Mouse (Mus musculus): ENCODE data around the gene Ppp2r5d. TPM values are rescaled to one million over a fixed set of nuclear protein-coding genes. Genes with fewer than 3 reads are reported as not detected.

The Ppp2r5d gene
- polyA plus RNA-seq, 1 experiment from 2014 or later, result 107 TPM

- peaks cover 35% of the 10 kb centered on the region for H3K36me3 ChIP-seq
- H3K27ac ChIP-seq, result no peak overlapping the region
- ATAC-seq (ENCODE audit: low FRiP score, low read depth), result no peak
- H3K9me3 ChIP-seq, result no peaks in the 10 kb centered on the region
- no peak overlapping the region for H3K4me2 ChIP-seq (replicated peaks)
- WGBS, result 89% methylated on average over 9 of the region's 9 CpGs
- no peak overlapping the region for H3K9ac ChIP-seq
- H3K27me3 ChIP-seq (replicated peaks), result no peaks in the 10 kb centered on the region
- no peak overlapping the region for H3K4me3 ChIP-seq
- H3K4me1 ChIP-seq, result peaks cover 20% of the 10 kb centered on the region
Measured at GRCm38 (mm10) chr17:46713849-46714248, 8.9 kb upstream of the Ppp2r5d start.

DNA sequence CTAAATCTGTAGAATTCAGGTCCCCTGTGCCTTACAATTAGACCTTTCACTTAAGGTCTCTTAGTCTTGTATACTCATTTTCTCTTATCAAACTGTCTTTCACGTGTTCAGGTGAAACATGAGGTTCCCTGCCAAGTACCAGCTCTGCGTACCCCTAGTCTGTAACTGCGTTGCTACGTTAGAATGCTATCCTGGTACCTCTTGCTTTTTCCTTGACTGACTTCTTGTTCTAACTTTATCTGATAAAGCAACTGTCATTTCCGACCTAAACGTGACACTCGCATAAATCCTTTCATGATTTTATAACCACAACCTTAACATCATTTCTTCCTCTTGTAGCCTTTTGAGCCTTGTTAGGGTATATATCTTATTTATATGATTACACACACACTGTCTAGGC, 7.5 kb upstream of the Ppp2r5d start:
- peaks cover 20% of the 10 kb centered on the region for H3K4me1 ChIP-seq
- no peaks in the 10 kb centered on the region for H3K9me3 ChIP-seq
- peaks cover 35% of the 10 kb centered on the region for H3K36me3 ChIP-seq
- H3K4me2 ChIP-seq (replicated peaks), result peak overlapping the region; percentile 100
- peak overlapping the region; percentile 94 for H3K9ac ChIP-seq
- no peaks in the 10 kb centered on the region for H3K27me3 ChIP-seq (replicated peaks)
- 81% methylated on average over 7 of the region's 7 CpGs for WGBS
- H3K4me3 ChIP-seq, result peak overlapping the region; percentile 100
- no peak overlapping the region for H3K27ac ChIP-seq
- no peak for ATAC-seq (ENCODE audit: low FRiP score, low read depth)

GRCm38 (mm10) chr17:46711612-46712271, 6.8 kb upstream of the Ppp2r5d start:
- peak overlapping the region; percentile 7; the same call in 1 of the 2 replicates for H3K27ac ChIP-seq

GRCm38 (mm10) chr17:46710959-46711597, 6.2 kb upstream of the Ppp2r5d start, which contains the start of gene Pex6:
Gene Pex6, plus strand, starts transcription at chr17:46711463.
- Histone ChIP-seq H3K4me2 (replicated peaks) (peak within 1 kb of the TSS; percentile 100), H3K27me3 (replicated peaks) (no peaks in the 10 kb centered on the region), H3K27ac (peak within 1 kb of the TSS; percentile 7; the same call in 1 of the 2 replicates), H3K9me3 (no peaks in the 10 kb centered on the region), H3K4me1 (peaks cover 20% of the 10 kb centered on the region), H3K4me3 (peak within 1 kb of the TSS; percentile 100), H3K9ac (peak within 1 kb of the TSS; percentile 94), H3K36me3 (peaks cover 26% of the 10 kb centered on the region)
- WGBS, result 9% methylated on average over 36 of the region's 36 CpGs
- peak; percentile 89 for ATAC-seq (ENCODE audit: low FRiP score, low read depth)

More at GRCm38 (mm10) chr17:46711612-46712271, 6.8 kb upstream of the Ppp2r5d start:
- no peaks in the 10 kb centered on the region for H3K9me3 ChIP-seq
- under 1% methylated on average over 76 of the region's 76 CpGs for WGBS
- peak overlapping the region; percentile 94 for H3K9ac ChIP-seq
- H3K4me2 ChIP-seq (replicated peaks), result peak overlapping the region; percentile 100
- ATAC-seq (ENCODE audit: low FRiP score, low read depth), result peak; percentile 62
- peaks cover 32% of the 10 kb centered on the region for H3K36me3 ChIP-seq
- peaks cover 20% of the 10 kb centered on the region for H3K4me1 ChIP-seq
- peak overlapping the region; percentile 100 for H3K4me3 ChIP-seq
- no peaks in the 10 kb centered on the region for H3K27me3 ChIP-seq (replicated peaks)

DNA sequence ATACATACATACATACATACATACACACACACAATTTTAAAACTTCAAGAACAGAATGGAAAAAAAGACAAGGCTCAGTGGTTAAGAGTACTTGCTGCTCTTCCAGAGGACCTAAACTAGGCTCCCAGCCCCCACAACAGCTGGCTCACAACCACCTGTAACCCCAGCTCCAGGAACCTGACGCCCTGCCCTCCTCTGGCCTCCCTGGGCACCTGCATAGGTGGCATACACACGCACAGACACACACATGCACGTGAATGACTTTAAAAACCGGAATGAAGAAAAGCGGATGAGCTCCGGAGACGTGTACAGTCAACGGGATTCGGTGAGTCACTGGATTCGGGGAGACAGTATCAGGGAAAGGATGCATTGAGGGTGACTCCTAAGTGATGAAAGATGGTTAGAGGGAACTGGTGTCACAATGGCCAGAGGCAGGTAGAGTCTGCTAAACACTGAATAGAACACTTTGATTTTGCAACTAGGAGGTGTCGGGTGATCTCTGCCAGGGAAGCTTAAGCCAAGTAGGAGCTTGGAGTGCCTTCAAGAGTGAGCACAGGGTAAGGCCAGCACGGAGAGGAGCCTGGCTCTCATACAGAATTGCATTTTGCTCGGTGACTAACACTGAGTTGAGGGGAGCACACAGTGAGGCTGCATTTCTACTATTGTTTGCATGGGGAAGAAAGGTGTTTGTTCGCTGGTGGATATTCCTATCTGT, 1.6 kb upstream of the Ppp2r5d start:
- no peak overlapping the region for H3K4me2 ChIP-seq (replicated peaks)

GRCm38 (mm10) chr17:46703971-46704886, 682 bp downstream of the Ppp2r5d start:
- peak overlapping the region; percentile 82 for H3K4me2 ChIP-seq (replicated peaks)
- H3K27me3 ChIP-seq (replicated peaks), result no peaks in the 10 kb centered on the region
- peaks cover 35% of the 10 kb centered on the region for H3K4me1 ChIP-seq
- H3K9ac ChIP-seq, result peak overlapping the region; percentile 93
- ATAC-seq (ENCODE audit: low FRiP score, low read depth), result peak; percentile 77
- peak overlapping the region; percentile 92 for H3K4me3 ChIP-seq
- no peaks in the 10 kb centered on the region for H3K9me3 ChIP-seq
- WGBS, result 6% methylated on average over 39 of the region's 41 CpGs
- H3K36me3 ChIP-seq, result peaks cover 4% of the 10 kb centered on the region; the same call in 1 of the 2 replicates
- peak overlapping the region; percentile 67 for H3K27ac ChIP-seq

More for the DNA sequence above, 1.6 kb upstream of the Ppp2r5d start:
- Histone ChIP-seq H3K27me3 (replicated peaks) (no peaks in the 10 kb centered on the region), H3K4me1 (peaks cover 38% of the 10 kb centered on the region), H3K27ac (no peak overlapping the region), H3K36me3 (no peaks in the 10 kb centered on the region), H3K9ac (no peak overlapping the region), H3K4me3 (no peak overlapping the region), H3K9me3 (no peaks in the 10 kb centered on the region)
- ATAC-seq (ENCODE audit: low FRiP score, low read depth), result no peak
- WGBS, result 95% methylated on average over 14 of the region's 14 CpGs

- 88% methylated on average over 5 of the region's 5 CpGs for WGBS
- Histone ChIP-seq H3K36me3 (peaks cover 20% of the 10 kb centered on the region; the same call in 1 of the 2 replicates), H3K9me3 (no peaks in the 10 kb centered on the region), H3K4me2 (replicated peaks) (peak overlapping the region; percentile 82), H3K27me3 (replicated peaks) (no peaks in the 10 kb centered on the region), H3K4me1 (peaks cover 35% of the 10 kb centered on the region), H3K4me3 (no peak overlapping the region), H3K27ac (no peak overlapping the region), H3K9ac (peak overlapping the region; percentile 93; the same call in 1 of the 2 replicates)
- ATAC-seq (ENCODE audit: low FRiP score, low read depth), result no peak
Measured at GRCm38 (mm10) chr17:46702506-46702905, 2.4 kb downstream of the Ppp2r5d start.

DNA sequence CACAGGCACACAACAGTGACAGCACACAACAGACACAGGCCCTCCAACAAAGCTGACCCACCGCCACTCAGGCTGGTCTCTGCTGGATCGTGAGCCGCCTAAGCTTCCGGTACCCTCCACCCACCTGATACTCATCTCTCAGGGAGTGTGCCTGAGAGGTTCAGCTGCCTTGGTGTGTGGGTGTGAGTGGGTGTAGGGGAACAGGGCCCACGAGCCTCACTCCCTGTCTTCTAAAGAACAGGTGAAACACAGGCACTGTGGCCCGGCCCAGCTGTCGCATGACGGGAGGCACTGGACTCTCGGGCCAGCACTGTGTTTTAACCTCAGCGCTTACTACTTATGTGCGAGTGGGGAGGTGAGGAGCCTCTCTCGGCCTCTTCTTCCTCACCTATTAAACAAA, 2.8 kb downstream of the Ppp2r5d start:
- Histone ChIP-seq H3K9me3 (no peaks in the 10 kb centered on the region), H3K36me3 (peaks cover 21% of the 10 kb centered on the region), H3K27me3 (replicated peaks) (no peaks in the 10 kb centered on the region), H3K27ac (no peak overlapping the region), H3K4me2 (replicated peaks) (no peak overlapping the region), H3K9ac (peak overlapping the region; percentile 10; the same call in 1 of the 2 replicates), H3K4me3 (no peak overlapping the region), H3K4me1 (peaks cover 35% of the 10 kb centered on the region)
- 91% methylated on average over 12 of the region's 12 CpGs for WGBS
- no peak for ATAC-seq (ENCODE audit: low FRiP score, low read depth)

DNA sequence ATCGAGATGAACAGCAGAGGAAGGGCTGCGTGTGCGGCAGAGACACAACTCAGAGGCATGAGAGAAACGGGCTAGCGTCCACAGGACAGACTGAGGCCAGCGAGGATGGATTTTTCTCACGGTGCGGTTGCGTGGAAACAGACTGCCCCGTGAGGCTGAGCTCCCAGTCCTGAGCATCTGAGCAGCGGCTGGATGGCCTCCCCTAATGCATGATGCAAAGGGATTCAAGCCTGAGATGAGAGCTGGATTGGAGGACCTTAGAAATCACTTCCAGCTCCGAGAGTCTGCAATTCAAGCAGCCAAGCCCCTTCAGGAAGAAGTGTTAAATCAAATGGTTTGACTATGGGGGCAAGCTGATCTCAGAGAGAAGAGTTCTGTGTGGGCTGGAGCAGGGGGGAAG, 3.4 kb downstream of the Ppp2r5d start:
- no peaks in the 10 kb centered on the region for H3K9me3 ChIP-seq
- H3K27me3 ChIP-seq (replicated peaks), result no peaks in the 10 kb centered on the region
- no peak overlapping the region for H3K4me3 ChIP-seq
- 79% methylated on average over 12 of the region's 12 CpGs for WGBS
- H3K4me2 ChIP-seq (replicated peaks), result no peak overlapping the region
- peaks cover 35% of the 10 kb centered on the region for H3K4me1 ChIP-seq
- H3K36me3 ChIP-seq, result peaks cover 24% of the 10 kb centered on the region
- H3K9ac ChIP-seq, result 0 out of 2 replicates have a peak overlapping the region, but pooled peaks have one; percentile 10
- ATAC-seq (ENCODE audit: low FRiP score, low read depth), result no peak
- no peak overlapping the region for H3K27ac ChIP-seq

- no peak for ATAC-seq (ENCODE audit: low FRiP score, low read depth)
- 92% methylated on average over 3 of the region's 3 CpGs for WGBS
- Histone ChIP-seq H3K9ac (no peak overlapping the region), H3K27ac (no peak overlapping the region), H3K4me3 (no peak overlapping the region), H3K36me3 (peaks cover 28% of the 10 kb centered on the region), H3K9me3 (no peaks in the 10 kb centered on the region), H3K27me3 (replicated peaks) (no peaks in the 10 kb centered on the region), H3K4me2 (replicated peaks) (no peak overlapping the region), H3K4me1 (peaks cover 30% of the 10 kb centered on the region)
Measured at GRCm38 (mm10) chr17:46699912-46700311, 5.0 kb downstream of the Ppp2r5d start.

GRCm38 (mm10) chr17:46699245-46699644, 5.7 kb downstream of the Ppp2r5d start:
- peaks cover 28% of the 10 kb centered on the region for H3K36me3 ChIP-seq
- no peak overlapping the region for H3K4me2 ChIP-seq (replicated peaks)
- H3K27me3 ChIP-seq (replicated peaks), result no peaks in the 10 kb centered on the region
- H3K9me3 ChIP-seq, result no peaks in the 10 kb centered on the region
- peaks cover 30% of the 10 kb centered on the region for H3K4me1 ChIP-seq
- H3K27ac ChIP-seq, result no peak overlapping the region
- H3K9ac ChIP-seq, result no peak overlapping the region
- no peak overlapping the region for H3K4me3 ChIP-seq
- WGBS, result 46% methylated on average over 5 of the region's 5 CpGs
- ATAC-seq (ENCODE audit: low FRiP score, low read depth), result no peak
